Mouse (Mus musculus) midbrain, embryonic 11.5 days (tissue): ENCODE measurements around the gene Ankrd34c. TPM values are rescaled to one million over a fixed set of nuclear protein-coding genes. Genes with fewer than 3 reads are reported as not detected.
A peak's percentile ranks its signal among the peaks of the same experiment; 100 is the strongest.

Source experiments
- ATAC-seq: fragments of 200-750 bp; cut with Nextera tagmentation; 2 replicates; pipeline ENCODE4 v1.8.0; 2017; ENCODE audit warnings: moderate TSS enrichment, moderate library complexity; ENCODE audit not compliant: low FRiP score
- DNase-seq: peaks from one replicate; pipeline ENCODE4 v3.0.0; 2015; ENCODE audit warnings: low spot score; ENCODE audit errors: missing footprints
- H3K27ac ChIP-seq: fragments of 300-500 bp; sonication (generic); 2 replicates; pipeline ENCODE4 v1.5.1; 2014; ENCODE audit warnings: low read depth, low read length
- H3K27me3 ChIP-seq: fragments of 300-500 bp; sonication (generic); 2 replicates; pipeline ENCODE4 v1.6.1; 2014; ENCODE audit warnings: mild to moderate bottlenecking, low read length, moderate library complexity, mixed read lengths; ENCODE audit not compliant: control insufficient read depth, insufficient read depth
- H3K36me3 ChIP-seq: fragments of 300-500 bp; sonication (generic); 2 replicates; pipeline ENCODE4 v1.6.1; 2014; ENCODE audit warnings: mild to moderate bottlenecking, low read length, moderate library complexity, mixed read lengths; ENCODE audit not compliant: control insufficient read depth, insufficient read depth
- H3K4me1 ChIP-seq: fragments of 300-500 bp; sonication (generic); 2 replicates; pipeline ENCODE4 v1.6.1; 2014; ENCODE audit warnings: low read length; ENCODE audit not compliant: control insufficient read depth, insufficient read depth
- H3K4me2 ChIP-seq: fragments of 300-500 bp; sonication (generic); 2 replicates; pipeline ENCODE4 v1.6.1; 2014; ENCODE audit warnings: mild to moderate bottlenecking, moderate library complexity
- H3K4me3 ChIP-seq: fragments of 300-500 bp; sonication (generic); 2 replicates; pipeline ENCODE4 v1.5.1; 2014; ENCODE audit warnings: low read depth, low read length
- H3K9ac ChIP-seq: fragments of 300-500 bp; sonication (generic); 2 replicates; pipeline ENCODE4 v1.6.1; 2014; ENCODE audit warnings: low read length
- H3K9me3 ChIP-seq: fragments of 300-500 bp; sonication (generic); 2 replicates; pipeline ENCODE4 v1.6.1; 2016; ENCODE audit warnings: low read length; ENCODE audit not compliant: control insufficient read depth
- WGBS: fragments of 180-500 bp; shearing (Covaris S2); extraction: QIAGEN DNeasy Blood & Tissue Kit; methylation state at CpG from one replicate; pipeline ENCODE4 v1.1.7; 2014; 5-methylcytosine and 5-hydroxymethylcytosine counted together
- polyA plus RNA-seq: library from polyadenylated mRNA; unstranded; fragments of >200 nt; fragmentation: Nextera tagmentation; extraction: Ambion mirVana; gene quantifications from 2 replicates; pipeline ENCODE4 v1.2.1, GENCODE M21; 2014

Ankrd34c gene
- polyA plus RNA-seq, 1 experiment from 2014 or later, result 0.07 TPM

DNA sequence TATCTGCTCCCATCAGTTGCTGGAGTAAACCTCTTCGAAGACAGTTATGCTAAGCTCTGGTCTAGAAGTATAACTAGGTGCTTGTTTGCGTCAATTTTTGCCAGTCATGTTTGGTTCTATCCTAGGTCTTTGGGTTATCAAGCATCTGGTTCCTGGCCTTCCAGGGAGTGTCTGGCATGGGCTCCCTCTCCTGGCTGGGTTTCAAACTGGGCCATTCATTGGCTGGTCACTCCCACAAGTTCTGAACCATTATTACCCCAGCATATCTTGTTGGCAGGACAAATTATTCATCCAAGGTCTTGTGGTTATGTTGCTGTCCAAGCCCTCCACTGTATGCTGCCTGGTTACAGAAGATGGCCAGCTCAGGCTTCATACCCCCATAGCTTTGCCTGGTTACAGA, 44.6 kb downstream of the Ankrd34c start:
- ATAC-seq (no peak), DNase-seq (no peak)
- Histone ChIP-seq H3K27me3 (no peaks in the 10 kb centered on the region), H3K4me2 (no peak overlapping the region), H3K4me1 (no peaks in the 10 kb centered on the region), H3K36me3 (no peaks in the 10 kb centered on the region), H3K9me3 (no peaks in the 10 kb centered on the region), H3K9ac (no peak overlapping the region), H3K4me3 (no peak overlapping the region), H3K27ac (no peak overlapping the region)
- 100% methylated on average over 2 of the region's 2 CpGs for WGBS

DNA sequence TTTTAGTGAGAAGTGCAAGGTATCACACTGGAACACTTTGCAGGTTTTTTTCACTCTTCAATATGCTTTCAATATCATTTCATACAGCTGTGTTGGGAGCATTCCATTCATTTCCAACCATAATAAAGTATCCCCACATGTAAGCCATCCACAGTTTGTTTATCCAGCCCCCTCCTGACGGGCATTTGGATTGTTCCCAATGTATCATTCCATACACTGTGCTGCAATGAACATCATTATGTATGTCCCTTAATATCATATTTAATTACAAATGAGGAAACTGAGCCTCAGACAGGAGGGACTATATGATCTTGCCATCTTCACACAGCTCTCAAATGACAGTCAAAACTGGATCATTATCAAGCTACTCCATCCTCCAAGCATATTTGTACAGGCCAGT, 49.1 kb downstream of the Ankrd34c start:
- Histone ChIP-seq H3K27ac (no peak overlapping the region), H3K4me3 (no peak overlapping the region), H3K9me3 (no peaks in the 10 kb centered on the region), H3K36me3 (no peaks in the 10 kb centered on the region), H3K9ac (no peak overlapping the region), H3K4me1 (no peaks in the 10 kb centered on the region), H3K27me3 (no peaks in the 10 kb centered on the region), H3K4me2 (no peak overlapping the region)
- DNase-seq (no peak), ATAC-seq (no peak)
- 59% methylated on average over 1 of the region's 1 CpGs for WGBS

DNA sequence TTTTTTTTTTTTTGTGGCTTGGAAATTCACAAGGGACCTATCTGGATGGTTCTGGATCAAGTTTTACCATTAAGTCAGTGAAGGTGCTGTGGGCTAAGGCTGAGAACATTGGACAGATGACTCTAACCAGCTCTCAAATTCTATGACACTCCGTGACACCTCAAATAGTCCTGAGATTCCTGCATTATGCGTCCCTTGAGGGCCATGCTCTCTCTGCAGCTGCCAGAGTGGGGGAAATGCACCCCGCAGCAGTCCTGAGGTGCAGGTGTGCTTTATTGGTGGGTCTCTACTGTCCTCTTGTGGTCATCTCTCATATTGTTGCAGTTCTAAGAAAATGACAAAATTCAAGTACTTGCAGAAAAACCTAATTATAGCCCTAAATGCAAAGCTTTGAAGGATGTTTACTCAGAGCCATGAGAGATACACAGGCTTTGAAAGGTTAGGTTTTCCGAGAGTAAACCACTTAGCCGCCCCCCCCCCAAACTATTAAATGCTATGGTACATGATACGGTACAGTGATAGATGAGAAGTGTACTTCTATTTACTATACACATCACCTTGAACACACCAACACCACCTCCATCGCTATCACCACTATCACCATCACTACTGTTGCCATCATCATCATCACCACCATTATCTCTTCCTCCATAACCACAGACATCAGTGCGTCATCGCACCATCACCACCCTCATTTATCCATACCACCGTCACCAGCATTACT, 50.6 kb downstream of the Ankrd34c start:
- Histone ChIP-seq H3K27ac (no peak overlapping the region), H3K4me3 (no peak overlapping the region), H3K36me3 (no peaks in the 10 kb centered on the region), H3K27me3 (no peaks in the 10 kb centered on the region), H3K9me3 (no peaks in the 10 kb centered on the region), H3K4me1 (no peaks in the 10 kb centered on the region), H3K9ac (no peak overlapping the region), H3K4me2 (no peak overlapping the region)
- WGBS, result 62% methylated on average over 10 of the region's 10 CpGs
- no peak for DNase-seq
- ATAC-seq, result peak; percentile 77

DNA sequence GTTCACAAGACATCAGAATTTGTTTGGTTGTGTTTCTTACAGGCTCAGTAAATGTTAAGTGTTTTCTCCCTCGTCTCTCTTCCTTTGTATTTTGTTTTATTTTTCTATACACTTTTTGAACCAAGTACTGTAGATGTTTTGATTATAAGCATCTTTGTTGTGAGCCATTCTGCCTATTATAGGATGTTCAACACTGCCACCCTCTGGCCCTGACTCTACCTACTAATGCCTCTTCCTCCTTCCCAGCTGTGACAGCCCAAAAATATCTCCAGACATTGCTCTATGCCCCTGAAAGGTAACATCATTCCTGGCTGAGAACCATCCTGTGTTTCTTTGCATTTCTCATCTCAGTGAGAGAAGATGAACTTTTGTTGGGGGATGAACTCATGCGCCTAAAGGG, 52.0 kb downstream of the Ankrd34c start:
- Histone ChIP-seq H3K9me3 (no peaks in the 10 kb centered on the region), H3K4me1 (no peaks in the 10 kb centered on the region), H3K27ac (no peak overlapping the region), H3K9ac (no peak overlapping the region), H3K36me3 (no peaks in the 10 kb centered on the region), H3K4me3 (no peak overlapping the region), H3K27me3 (no peaks in the 10 kb centered on the region), H3K4me2 (no peak overlapping the region)
- DNase-seq (no peak), ATAC-seq (no peak)
- WGBS, result 73% methylated on average over 2 of the region's 2 CpGs

DNA sequence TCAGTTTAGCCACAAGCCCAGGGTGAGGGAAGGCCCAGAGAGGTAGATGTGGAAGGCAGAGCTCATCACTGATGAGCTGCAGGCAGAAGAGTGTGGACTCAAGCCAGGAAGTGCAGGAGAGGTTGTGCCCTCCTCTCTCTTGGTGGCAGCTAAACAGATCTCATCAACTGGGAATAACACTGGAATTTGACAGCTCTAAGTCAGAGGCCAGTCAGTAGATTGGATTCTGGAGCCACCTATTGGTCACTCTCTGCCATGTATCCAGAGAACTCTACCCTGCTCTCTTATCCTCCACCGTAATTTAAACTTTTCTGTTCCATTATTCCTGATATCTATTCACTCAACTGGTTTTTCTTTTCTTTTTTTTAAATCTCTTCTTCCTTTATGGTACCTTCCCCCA, 59.3 kb downstream of the Ankrd34c start:
- 62% methylated on average over 1 of the region's 1 CpGs for WGBS
- no peaks in the 10 kb centered on the region for H3K9me3 ChIP-seq
- DNase-seq, result peak; percentile 86
- H3K27ac ChIP-seq, result no peak overlapping the region
- H3K27me3 ChIP-seq, result no peaks in the 10 kb centered on the region
- peak; percentile 79 for ATAC-seq
- H3K4me3 ChIP-seq, result no peak overlapping the region
- no peak overlapping the region for H3K9ac ChIP-seq
- no peak overlapping the region for H3K4me2 ChIP-seq
- H3K36me3 ChIP-seq, result no peaks in the 10 kb centered on the region
- H3K4me1 ChIP-seq, result no peaks in the 10 kb centered on the region

Other genes starting within 250 kb of the Ankrd34c start
- 0.01 and 0.12 TPM in 2 replicates for gene Minar1, start 115.3 kb downstream of the Ankrd34c start, polyA plus RNA-seq
- 44.3 and 44.5 TPM in 2 replicates for gene Tmed3, start 33.4 kb downstream of the Ankrd34c start, polyA plus RNA-seq
- 0.07 and 0.18 TPM in 2 replicates for gene Rasgrf1, start 171.4 kb upstream of the Ankrd34c start, polyA plus RNA-seq